Mouse (Mus musculus): ENCODE data around the gene Pde4c. TPM values are rescaled to one million over a fixed set of nuclear protein-coding genes. Genes with fewer than 3 reads are reported as not detected.

Pde4c gene
- polyA plus RNA-seq, 1 experiment from 2014 or later, result 0.08 TPM

- no peaks in the 10 kb centered on the region for H3K27me3 ChIP-seq (ENCODE audit: control insufficient read depth, insufficient read depth, low read length)
- peak overlapping the region; percentile 98 for H3K4me2 ChIP-seq (ENCODE audit: low read length)
- H3K4me3 ChIP-seq (ENCODE audit: control insufficient read depth in 1 of 2, insufficient read depth in 1 of 2, low read depth in 1 of 2, low read length in 2 of 2), result peak overlapping the region in 1 of 2 experiments; percentile 86; a peak in 2 of 4 replicates
- peaks cover 60% of the 10 kb centered on the region for H3K36me3 ChIP-seq (ENCODE audit: control insufficient read depth, insufficient read depth, low read length)
- WGBS, result 86% methylated on average over 5 of the region's 5 CpGs
- no peaks in the 10 kb centered on the region for H3K9me3 ChIP-seq (ENCODE audit: control insufficient read depth, low read length)
- ATAC-seq (ENCODE audit: insufficient number of reproducible peaks, insufficient read depth, low FRiP score, low read depth), result no peak
- no peak overlapping the region for H3K27ac ChIP-seq (replicated peaks in 1 of 2; ENCODE audit: control insufficient read depth in 1 of 2, insufficient read depth in 1 of 2, low read depth in 2 of 2, low read length in 2 of 2)
- H3K9ac ChIP-seq (ENCODE audit: low read length), result peak overlapping the region; percentile 100
- H3K4me1 ChIP-seq (ENCODE audit: control insufficient read depth in 2 of 2, insufficient read depth in 2 of 2, low read length in 2 of 2), result peaks cover 22 to 36% of the 10 kb centered on the region in 2 experiments
Observed at GRCm38 (mm10) chr8:70775227-70775626, 51.7 kb downstream of the Pde4c start.

GRCm38 (mm10) chr8:70775851-70776495 is 52.5 kb downstream of the Pde4c start:
- H3K36me3 ChIP-seq (ENCODE audit: control insufficient read depth, insufficient read depth, low read length), result peaks cover 59% of the 10 kb centered on the region
- H3K27me3 ChIP-seq (ENCODE audit: control insufficient read depth, insufficient read depth, low read length), result no peaks in the 10 kb centered on the region
- H3K27ac ChIP-seq (replicated peaks in 1 of 2; ENCODE audit: control insufficient read depth in 1 of 2, insufficient read depth in 1 of 2, low read depth in 2 of 2, low read length in 2 of 2), result peak overlapping the region in 1 of 2 experiments; percentile 99; a peak in 2 of 4 replicates
- H3K4me2 ChIP-seq (ENCODE audit: low read length), result peak overlapping the region; percentile 98
- peak overlapping the region; percentile 81 to 86 for H3K4me3 ChIP-seq (ENCODE audit: control insufficient read depth in 1 of 2, insufficient read depth in 1 of 2, low read depth in 1 of 2, low read length in 2 of 2)
- WGBS, result 4% methylated on average over 34 of the region's 34 CpGs
- peak; percentile 2; the same call in 1 of the 2 replicates for ATAC-seq (ENCODE audit: insufficient number of reproducible peaks, insufficient read depth, low FRiP score, low read depth)
- H3K9me3 ChIP-seq (ENCODE audit: control insufficient read depth, low read length), result no peaks in the 10 kb centered on the region
- peak overlapping the region; percentile 100 for H3K9ac ChIP-seq (ENCODE audit: low read length)
- H3K4me1 ChIP-seq (ENCODE audit: control insufficient read depth in 2 of 2, insufficient read depth in 2 of 2, low read length in 2 of 2), result peaks cover 22 to 36% of the 10 kb centered on the region in 2 experiments

- peak; percentile 80 for ATAC-seq (ENCODE audit: insufficient number of reproducible peaks, insufficient read depth, low FRiP score, low read depth)
- H3K9ac ChIP-seq (ENCODE audit: low read length), result peak within 1 kb of the TSS; percentile 100
- under 1% methylated on average over 94 of the region's 94 CpGs for WGBS
- peak within 1 kb of the TSS; percentile 98 to 99 for H3K27ac ChIP-seq (replicated peaks in 1 of 2; ENCODE audit: control insufficient read depth in 1 of 2, insufficient read depth in 1 of 2, low read depth in 2 of 2, low read length in 2 of 2)
- H3K4me3 ChIP-seq (ENCODE audit: control insufficient read depth in 1 of 2, insufficient read depth in 1 of 2, low read depth in 1 of 2, low read length in 2 of 2), result peak within 1 kb of the TSS; percentile 81 to 86
- H3K4me2 ChIP-seq (ENCODE audit: low read length), result peak within 1 kb of the TSS; percentile 98
- peaks cover 59% of the 10 kb centered on the region for H3K36me3 ChIP-seq (ENCODE audit: control insufficient read depth, insufficient read depth, low read length)
- no peaks in the 10 kb centered on the region for H3K9me3 ChIP-seq (ENCODE audit: control insufficient read depth, low read length)
- H3K4me1 ChIP-seq (ENCODE audit: control insufficient read depth in 2 of 2, insufficient read depth in 2 of 2, low read length in 2 of 2), result peaks cover 22 to 36% of the 10 kb centered on the region in 2 experiments
- no peaks in the 10 kb centered on the region for H3K27me3 ChIP-seq (ENCODE audit: control insufficient read depth, insufficient read depth, low read length)
Observed at GRCm38 (mm10) chr8:70776496-70777444, 53.2 kb downstream of the Pde4c start, which contains the start of gene Pik3r2. Pik3r2 (minus strand) TSS chr8:70776713.

GRCm38 (mm10) chr8:70780093-70780492 is 56.6 kb downstream of the Pde4c start:
- Histone ChIP-seq H3K4me3 (ENCODE audit: control insufficient read depth in 1 of 2, insufficient read depth in 1 of 2, low read depth in 1 of 2, low read length in 2 of 2) (no peak overlapping the region), H3K36me3 (ENCODE audit: control insufficient read depth, insufficient read depth, low read length) (peaks cover 60% of the 10 kb centered on the region)

GRCm38 (mm10) chr8:70786291-70787050 is 63.0 kb downstream of the Pde4c start:
- H3K4me3 ChIP-seq (ENCODE audit: control insufficient read depth in 1 of 2, insufficient read depth in 1 of 2, low read depth in 1 of 2, low read length in 2 of 2), result no peak overlapping the region
- no peaks in the 10 kb centered on the region for H3K27me3 ChIP-seq (ENCODE audit: control insufficient read depth, insufficient read depth, low read length)
- 91% methylated on average over 25 of the region's 25 CpGs for WGBS
- no peak overlapping the region for H3K4me2 ChIP-seq (ENCODE audit: low read length)
- ATAC-seq (ENCODE audit: insufficient number of reproducible peaks, insufficient read depth, low FRiP score, low read depth), result no peak
- peaks cover 58% of the 10 kb centered on the region for H3K36me3 ChIP-seq (ENCODE audit: control insufficient read depth, insufficient read depth, low read length)
- H3K9me3 ChIP-seq (ENCODE audit: control insufficient read depth, low read length), result no peaks in the 10 kb centered on the region
- H3K27ac ChIP-seq (replicated peaks in 1 of 2; ENCODE audit: control insufficient read depth in 1 of 2, insufficient read depth in 1 of 2, low read depth in 2 of 2, low read length in 2 of 2), result no peak overlapping the region
- H3K4me1 ChIP-seq (ENCODE audit: control insufficient read depth in 2 of 2, insufficient read depth in 2 of 2, low read length in 2 of 2), result peaks cover 7 to 17% of the 10 kb centered on the region in 2 experiments; a peak in 3 of 4 replicates
- no peak overlapping the region for H3K9ac ChIP-seq (ENCODE audit: low read length)

More at GRCm38 (mm10) chr8:70780093-70780492, 56.6 kb downstream of the Pde4c start:
- H3K27ac ChIP-seq (replicated peaks in 1 of 2; ENCODE audit: control insufficient read depth in 1 of 2, insufficient read depth in 1 of 2, low read depth in 2 of 2, low read length in 2 of 2), result no peak overlapping the region
- no peak overlapping the region for H3K9ac ChIP-seq (ENCODE audit: low read length)
- H3K4me1 ChIP-seq (ENCODE audit: control insufficient read depth in 2 of 2, insufficient read depth in 2 of 2, low read length in 2 of 2), result peaks cover 10 to 19% of the 10 kb centered on the region in 2 experiments
- H3K27me3 ChIP-seq (ENCODE audit: control insufficient read depth, insufficient read depth, low read length), result no peaks in the 10 kb centered on the region
- H3K4me2 ChIP-seq (ENCODE audit: low read length), result no peak overlapping the region
- ATAC-seq (ENCODE audit: insufficient number of reproducible peaks, insufficient read depth, low FRiP score, low read depth), result no peak
- 76% methylated on average over 10 of the region's 11 CpGs for WGBS
- no peaks in the 10 kb centered on the region for H3K9me3 ChIP-seq (ENCODE audit: control insufficient read depth, low read length)

GRCm38 (mm10) chr8:70787051-70787445 is 63.5 kb downstream of the Pde4c start:
- Histone ChIP-seq H3K27ac (replicated peaks in 1 of 2; ENCODE audit: control insufficient read depth in 1 of 2, insufficient read depth in 1 of 2, low read depth in 2 of 2, low read length in 2 of 2) (no peak overlapping the region), H3K4me1 (ENCODE audit: control insufficient read depth in 2 of 2, insufficient read depth in 2 of 2, low read length in 2 of 2) (peaks cover 7 to 23% of the 10 kb centered on the region in 2 experiments; a peak in 3 of 4 replicates), H3K4me2 (ENCODE audit: low read length) (no peak overlapping the region), H3K36me3 (ENCODE audit: control insufficient read depth, insufficient read depth, low read length) (peaks cover 53% of the 10 kb centered on the region), H3K27me3 (ENCODE audit: control insufficient read depth, insufficient read depth, low read length) (no peaks in the 10 kb centered on the region), H3K9ac (ENCODE audit: low read length) (no peak overlapping the region; the same call in 1 of the 2 replicates), H3K4me3 (ENCODE audit: control insufficient read depth in 1 of 2, insufficient read depth in 1 of 2, low read depth in 1 of 2, low read length in 2 of 2) (no peak overlapping the region), H3K9me3 (ENCODE audit: control insufficient read depth, low read length) (no peaks in the 10 kb centered on the region)
- no peak for ATAC-seq (ENCODE audit: insufficient number of reproducible peaks, insufficient read depth, low FRiP score, low read depth)
- 91% methylated on average over 3 of the region's 3 CpGs for WGBS
